Mouse (Mus musculus): ENCODE measurements at regions not wholly inside any gene's neighbourhood (a gene's known extent, or its start where the extent isn't known, plus 50 kb on each side); places are given as distances from the start of the nearest gene placed in this dataset.

DNA sequence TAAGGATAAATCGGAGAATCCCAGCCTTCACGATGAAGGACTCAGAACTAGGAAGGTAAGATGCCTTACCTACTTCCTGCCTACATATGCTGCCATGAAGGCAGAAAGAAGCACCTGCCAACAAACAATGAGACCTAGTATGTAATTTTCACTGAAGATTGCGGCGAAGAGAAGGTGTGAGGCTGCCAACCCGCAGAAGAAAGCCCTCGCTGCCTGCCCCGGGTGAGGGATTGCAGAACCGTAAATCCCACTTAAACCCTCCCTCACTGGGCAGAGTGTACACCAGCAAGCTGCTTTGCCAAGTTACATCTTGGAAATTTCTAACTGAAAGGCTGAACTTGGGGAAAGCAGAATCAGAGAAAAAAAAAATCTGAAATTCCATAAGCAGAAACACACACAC lies 458.4 kb upstream of the 4930412O13Rik start:
- Histone ChIP-seq H3K27ac (ENCODE audit: low read depth, low read length) (no peak overlapping the region), H3K9ac (replicated peaks; ENCODE audit: low read length, poor library complexity, severe bottlenecking) (no peak overlapping the region), H3K4me2 (ENCODE audit: low read depth, low read length, poor library complexity, severe bottlenecking) (no peak overlapping the region), H3K9me3 (ENCODE audit: low read length) (no peaks in the 10 kb centered on the region), H3K4me3 (ENCODE audit: low read depth, low read length) (no peak overlapping the region), H3K27me3 (ENCODE audit: insufficient read depth, low read length) (no peaks in the 10 kb centered on the region), H3K4me1 (ENCODE audit: insufficient read depth, low read length) (no peaks in the 10 kb centered on the region), H3K36me3 (ENCODE audit: insufficient read depth, low read length) (no peaks in the 10 kb centered on the region)
- ATAC-seq (ENCODE audit: low FRiP score) = no peak
- no peak for DNase-seq (ENCODE audit: low spot score)
- 61% methylated on average over 8 of the region's 8 CpGs for WGBS
- no peak for TF ChIP-seq CTCF (IDR thresholded peaks at IDR 0.05)

DNA sequence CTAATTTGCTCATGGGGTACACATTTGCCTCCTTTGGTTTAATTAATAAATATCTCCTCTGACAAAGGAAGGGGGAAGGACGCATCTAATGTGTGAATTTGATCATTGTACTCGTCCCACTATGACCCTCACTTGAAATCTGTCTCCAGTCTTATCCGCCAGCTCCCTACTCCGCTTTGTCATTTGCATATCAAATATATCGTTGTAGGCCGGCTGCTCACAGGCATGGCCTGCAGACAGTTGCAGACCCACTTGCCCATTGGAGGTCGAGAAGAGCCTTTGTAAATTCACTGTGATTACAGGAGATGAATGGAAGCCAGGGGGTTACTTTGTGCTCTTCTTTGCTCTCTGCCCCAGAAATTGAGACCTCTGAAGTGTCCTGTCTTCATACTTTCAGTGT lies 457.5 kb upstream of the 4930412O13Rik start:
- Histone ChIP-seq H3K4me1 (ENCODE audit: insufficient read depth, low read length) (no peaks in the 10 kb centered on the region), H3K9me3 (ENCODE audit: low read length) (no peaks in the 10 kb centered on the region), H3K27ac (ENCODE audit: low read depth, low read length) (no peak overlapping the region), H3K4me2 (ENCODE audit: low read depth, low read length, poor library complexity, severe bottlenecking) (no peak overlapping the region), H3K9ac (replicated peaks; ENCODE audit: low read length, poor library complexity, severe bottlenecking) (no peak overlapping the region), H3K27me3 (ENCODE audit: insufficient read depth, low read length) (no peaks in the 10 kb centered on the region), H3K36me3 (ENCODE audit: insufficient read depth, low read length) (no peaks in the 10 kb centered on the region), H3K4me3 (ENCODE audit: low read depth, low read length) (no peak overlapping the region)
- WGBS = 19% methylated on average over 7 of the region's 7 CpGs
- no peak for TF ChIP-seq CTCF (IDR thresholded peaks at IDR 0.05)
- DNase-seq (ENCODE audit: low spot score) (no peak), ATAC-seq (ENCODE audit: low FRiP score) (no peak)

DNA sequence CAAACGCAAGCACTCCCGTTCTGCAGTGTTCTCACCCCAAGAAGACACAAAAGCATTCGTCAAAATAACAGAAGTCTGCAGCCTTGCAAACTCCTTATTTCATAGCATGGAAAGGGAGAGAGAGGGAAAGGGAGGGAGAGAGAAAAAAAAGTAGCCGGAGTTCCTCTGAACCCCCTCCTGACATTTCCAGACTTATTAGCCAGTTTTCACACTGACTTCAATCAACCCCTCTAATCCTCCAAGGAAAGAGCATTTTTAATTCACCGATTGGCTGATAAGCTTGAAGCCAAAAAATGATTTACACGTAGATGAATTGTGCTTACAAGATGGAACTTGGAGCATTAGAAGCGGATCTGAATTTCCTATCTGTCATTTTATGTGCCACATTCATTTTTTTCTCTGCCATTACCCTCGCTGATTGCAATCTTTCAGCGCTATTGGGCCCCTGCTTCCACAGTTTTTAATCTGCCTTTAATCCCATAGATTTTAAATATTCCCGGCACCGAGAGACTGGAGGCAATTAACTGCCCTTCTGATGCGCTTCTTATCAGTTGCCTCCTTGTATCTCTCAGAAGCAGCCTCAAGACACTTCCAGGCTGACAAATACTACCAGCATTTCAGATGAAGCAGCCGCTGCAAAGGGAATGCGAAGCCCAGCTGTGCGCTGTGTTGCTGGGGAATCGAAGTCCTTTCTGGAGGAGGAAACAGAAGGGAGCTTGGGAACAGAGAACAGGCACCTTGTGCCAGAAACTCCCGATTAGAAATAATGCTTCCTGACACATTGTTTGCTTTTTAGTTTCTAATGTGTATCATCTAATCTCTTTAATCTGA lies 447.7 kb upstream of the 4930412O13Rik start:
- H3K27ac ChIP-seq (ENCODE audit: low read depth, low read length) = peak overlapping the region; percentile 8; the same call in 1 of the 2 replicates
- H3K9me3 ChIP-seq (ENCODE audit: low read length) = no peaks in the 10 kb centered on the region
- no peaks in the 10 kb centered on the region for H3K36me3 ChIP-seq (ENCODE audit: insufficient read depth, low read length)
- no peak overlapping the region for H3K9ac ChIP-seq (replicated peaks; ENCODE audit: low read length, poor library complexity, severe bottlenecking)
- no peaks in the 10 kb centered on the region for H3K27me3 ChIP-seq (ENCODE audit: insufficient read depth, low read length)
- H3K4me1 ChIP-seq (ENCODE audit: insufficient read depth, low read length) = no peaks in the 10 kb centered on the region
- no peak overlapping the region for H3K4me3 ChIP-seq (ENCODE audit: low read depth, low read length)
- 14% methylated on average over 17 of the region's 17 CpGs for WGBS
- ATAC-seq (ENCODE audit: low FRiP score) (peak; percentile 55; the same call in 1 of the 2 replicates), DNase-seq (ENCODE audit: low spot score) (peak; percentile 26)
- TF ChIP-seq CTCF (IDR thresholded peaks at IDR 0.05) = no peak
- peak overlapping the region; percentile 18 for H3K4me2 ChIP-seq (ENCODE audit: low read depth, low read length, poor library complexity, severe bottlenecking)

DNA sequence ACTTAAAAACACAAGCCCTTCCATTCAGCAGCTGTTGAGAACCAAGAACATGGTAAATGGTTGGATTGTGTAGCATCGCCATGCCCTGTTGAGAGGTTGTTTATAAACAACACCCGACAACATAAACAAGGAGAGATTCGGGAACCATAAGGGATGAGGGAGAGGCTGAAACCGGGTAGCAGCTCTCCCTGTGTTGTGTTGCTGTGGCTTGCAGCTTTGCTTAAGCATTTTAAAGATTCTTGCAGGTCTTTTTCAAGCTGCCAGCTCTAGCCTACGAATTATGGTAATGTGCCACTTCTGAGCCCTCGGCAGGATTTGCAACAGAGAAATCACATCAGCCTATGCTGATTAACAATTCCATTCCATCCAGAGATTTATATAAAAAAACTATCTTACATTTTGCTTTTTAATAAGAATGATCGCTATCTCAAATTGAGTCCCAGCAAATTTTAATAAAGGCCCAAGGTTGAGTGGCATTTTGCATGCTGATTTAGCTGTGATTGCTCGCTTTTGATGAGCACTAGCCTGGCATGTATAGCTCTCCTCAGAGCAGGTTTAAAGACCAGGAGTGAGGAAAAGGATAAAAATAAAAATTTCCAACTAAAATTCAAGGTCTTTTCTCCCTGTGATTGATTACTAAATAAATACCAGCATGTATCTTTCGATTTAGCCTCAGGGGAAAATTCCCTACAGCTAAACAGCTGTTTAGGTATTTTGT lies 445.7 kb upstream of the 4930412O13Rik start:
- H3K9ac ChIP-seq (replicated peaks; ENCODE audit: low read length, poor library complexity, severe bottlenecking) = no peak overlapping the region
- no peaks in the 10 kb centered on the region for H3K27me3 ChIP-seq (ENCODE audit: insufficient read depth, low read length)
- WGBS = 27% methylated on average over 9 of the region's 9 CpGs
- peak overlapping the region; percentile 60 for H3K27ac ChIP-seq (ENCODE audit: low read depth, low read length)
- no peak overlapping the region for H3K4me3 ChIP-seq (ENCODE audit: low read depth, low read length)
- H3K36me3 ChIP-seq (ENCODE audit: insufficient read depth, low read length) = no peaks in the 10 kb centered on the region
- ATAC-seq (ENCODE audit: low FRiP score) = peak; percentile 72
- TF ChIP-seq CTCF (IDR thresholded peaks at IDR 0.05) = no peak
- no peaks in the 10 kb centered on the region for H3K4me1 ChIP-seq (ENCODE audit: insufficient read depth, low read length)
- peak; percentile 15 for DNase-seq (ENCODE audit: low spot score)
- H3K4me2 ChIP-seq (ENCODE audit: low read depth, low read length, poor library complexity, severe bottlenecking) = no peak overlapping the region
- no peaks in the 10 kb centered on the region for H3K9me3 ChIP-seq (ENCODE audit: low read length)

DNA sequence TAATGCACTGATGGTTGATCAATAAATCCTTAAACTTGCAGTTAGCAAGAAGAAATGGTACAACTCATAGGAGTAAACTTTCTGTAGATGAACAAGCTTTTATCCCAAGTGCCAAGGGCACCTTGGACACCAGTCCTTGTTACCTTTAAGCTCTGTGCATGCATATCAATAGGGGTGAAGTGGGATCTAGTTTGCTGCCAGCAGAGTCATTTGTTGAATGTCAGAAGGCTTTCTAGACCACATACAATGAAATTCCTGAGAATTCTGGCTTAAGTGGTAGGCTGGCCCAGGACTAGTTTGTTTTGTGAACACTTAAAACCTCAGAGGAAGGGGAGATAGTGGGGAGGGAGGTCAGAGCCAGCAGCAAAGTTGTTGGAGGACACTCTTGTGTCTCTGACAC lies 437.9 kb upstream of the 4930412O13Rik start:
- DNase-seq (ENCODE audit: low spot score) (no peak), ATAC-seq (ENCODE audit: low FRiP score) (no peak)
- TF ChIP-seq CTCF (IDR thresholded peaks at IDR 0.05) = no peak

DNA sequence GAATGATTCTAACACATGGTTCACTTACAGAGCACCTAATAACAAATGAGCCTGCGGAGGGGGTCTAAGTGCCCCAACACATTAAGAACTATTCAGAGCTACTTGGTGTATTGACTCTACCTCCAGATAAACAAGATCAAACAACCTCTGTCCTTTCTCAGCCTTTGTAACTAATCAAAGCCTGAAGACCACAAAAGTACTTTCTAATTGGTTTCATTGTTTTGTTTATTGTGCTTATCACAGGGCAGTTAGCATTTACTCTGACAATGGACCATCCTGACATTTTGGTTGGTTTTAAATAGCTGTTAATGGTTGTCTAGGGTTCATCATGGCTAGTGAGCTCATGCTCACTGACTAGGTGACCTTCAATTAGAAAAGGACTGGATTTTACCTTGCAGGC lies 435.2 kb upstream of the 4930412O13Rik start:
- no peak overlapping the region for H3K4me3 ChIP-seq (ENCODE audit: low read depth, low read length)
- H3K27me3 ChIP-seq (ENCODE audit: insufficient read depth, low read length) = no peaks in the 10 kb centered on the region
- TF ChIP-seq CTCF (IDR thresholded peaks at IDR 0.05) = no peak
- no peaks in the 10 kb centered on the region for H3K9me3 ChIP-seq (ENCODE audit: low read length)
- no peaks in the 10 kb centered on the region for H3K4me1 ChIP-seq (ENCODE audit: insufficient read depth, low read length)
- no peak overlapping the region for H3K4me2 ChIP-seq (ENCODE audit: low read depth, low read length, poor library complexity, severe bottlenecking)
- DNase-seq (ENCODE audit: low spot score) (no peak), ATAC-seq (ENCODE audit: low FRiP score) (no peak)
- no peak overlapping the region for H3K27ac ChIP-seq (ENCODE audit: low read depth, low read length)
- no peak overlapping the region for H3K9ac ChIP-seq (replicated peaks; ENCODE audit: low read length, poor library complexity, severe bottlenecking)
- WGBS = 96% methylated on average over 1 of the region's 1 CpGs
- no peaks in the 10 kb centered on the region for H3K36me3 ChIP-seq (ENCODE audit: insufficient read depth, low read length)

More for the DNA sequence above, 437.9 kb upstream of the 4930412O13Rik start:
- no peak overlapping the region for H3K27ac ChIP-seq (ENCODE audit: low read depth, low read length)
- H3K4me2 ChIP-seq (ENCODE audit: low read depth, low read length, poor library complexity, severe bottlenecking) = no peak overlapping the region
- no peaks in the 10 kb centered on the region for H3K27me3 ChIP-seq (ENCODE audit: insufficient read depth, low read length)
- H3K4me3 ChIP-seq (ENCODE audit: low read depth, low read length) = no peak overlapping the region
- no peaks in the 10 kb centered on the region for H3K36me3 ChIP-seq (ENCODE audit: insufficient read depth, low read length)
- no peaks in the 10 kb centered on the region for H3K4me1 ChIP-seq (ENCODE audit: insufficient read depth, low read length)
- no peaks in the 10 kb centered on the region for H3K9me3 ChIP-seq (ENCODE audit: low read length)
- no peak overlapping the region for H3K9ac ChIP-seq (replicated peaks; ENCODE audit: low read length, poor library complexity, severe bottlenecking)

Measured in midbrain, postnatal 0 days (tissue).